8 mouse cellular contexts compared by ENCODE assay signal in genomic region chr3:81039131-81039653, GRCm38 (mm10). TPM values are rescaled to one million over a fixed set of nuclear protein-coding genes. Genes with fewer than 3 reads are reported as not detected.
DNase-seq lines count a peak whose midpoint lies in the region; ATAC-seq and TF ChIP-seq lines count a peak whose summit lies in the region.

No protein-coding gene starts in this region.

- H3K9ac ChIP-seq in heart, embryonic 14.5 days (ENCODE audit: low read length) = no peak overlapping the region
- no peak overlapping the region for H3K9ac ChIP-seq in midbrain, embryonic 16.5 days (ENCODE audit: low read depth, low read length)

- peak; percentile 72 for TF ChIP-seq CTCF in E14TG2a.4 (conservative IDR thresholded peaks at IDR 0.05; ENCODE audit: low read length)

- H3K4me1 ChIP-seq in E14TG2a.4 (replicated peaks; ENCODE audit: low read depth, low read length) = peaks cover 71% of the 10 kb centered on the region
- H3K4me1 ChIP-seq in heart, embryonic 14.5 days (ENCODE audit: control insufficient read depth in 2 of 2, insufficient read depth in 2 of 2, low read length in 2 of 2) = peaks cover 3 to 5% of the 10 kb centered on the region in 2 experiments; a peak in 2 of 4 replicates
- H3K4me1 ChIP-seq in midbrain, embryonic 16.5 days (ENCODE audit: control insufficient read depth, insufficient read depth, low read length) = peaks cover 10% of the 10 kb centered on the region

- peak overlapping the region; percentile 91 for H3K4me3 ChIP-seq in E14TG2a.4 (replicated peaks; ENCODE audit: low read length)
- H3K4me3 ChIP-seq in heart, embryonic 14.5 days (ENCODE audit: control insufficient read depth in 1 of 2, insufficient read depth in 1 of 2, low read depth in 1 of 2, low read length in 2 of 2) = no peak overlapping the region
- H3K4me3 ChIP-seq in midbrain, embryonic 16.5 days (ENCODE audit: low read depth, low read length) = no peak overlapping the region

- H3K27me3 ChIP-seq in E14TG2a.4 (ENCODE audit: insufficient read depth, low read length) = no peaks in the 10 kb centered on the region
- no peaks in the 10 kb centered on the region for H3K27me3 ChIP-seq in heart, embryonic 14.5 days (ENCODE audit: control insufficient read depth, insufficient read depth, low read length)
- H3K27me3 ChIP-seq in midbrain, embryonic 16.5 days (ENCODE audit: control insufficient read depth, insufficient read depth, low read depth, low read length) = no peaks in the 10 kb centered on the region

- peaks cover 19% of the 10 kb centered on the region for H3K36me3 ChIP-seq in E14TG2a.4 (ENCODE audit: insufficient read depth, low read length)
- H3K36me3 ChIP-seq in heart, embryonic 14.5 days (ENCODE audit: control insufficient read depth, insufficient read depth, low read length) = no peaks in the 10 kb centered on the region
- no peaks in the 10 kb centered on the region for H3K36me3 ChIP-seq in midbrain, embryonic 16.5 days (ENCODE audit: control insufficient read depth, insufficient read depth, low read length)

- H3K9me3 ChIP-seq in E14TG2a.4 (ENCODE audit: low read length) = no peaks in the 10 kb centered on the region
- H3K9me3 ChIP-seq in heart, embryonic 14.5 days (ENCODE audit: control insufficient read depth, low read length) = no peaks in the 10 kb centered on the region
- H3K9me3 ChIP-seq in midbrain, embryonic 16.5 days (replicated peaks; ENCODE audit: control insufficient read depth, low read length, poor library complexity, severe bottlenecking) = no peaks in the 10 kb centered on the region

- DNase-seq in cerebellum, adult 11-12 months = no peak
- peak; percentile 52 for DNase-seq in embryo, embryonic 9.5 days (ENCODE audit: extremely low spot score)
- DNase-seq in layer of hippocampus, postnatal 10 days (ENCODE audit: low spot score in 2 of 2) = peak; percentile 18 to 30
- peak; percentile 71 for DNase-seq in telencephalon, adult 2 months (ENCODE audit: low read depth, low spot score)

- peak overlapping the region; percentile 5; the same call in 1 of the 2 replicates for H3K4me2 ChIP-seq in heart, embryonic 14.5 days (ENCODE audit: low read length)
- peak overlapping the region; percentile 38 for H3K4me2 ChIP-seq in midbrain, embryonic 16.5 days (ENCODE audit: low read length)

- WGBS in heart, embryonic 14.5 days = 21% methylated on average over 2 of the region's 2 CpGs
- 62% methylated on average over 2 of the region's 2 CpGs for WGBS in midbrain, embryonic 16.5 days

- H3K27ac ChIP-seq in heart, embryonic 14.5 days (replicated peaks in 1 of 2; ENCODE audit: control insufficient read depth in 1 of 2, insufficient read depth in 1 of 2, low read depth in 2 of 2, low read length in 2 of 2) = no peak overlapping the region
- H3K27ac ChIP-seq in midbrain, embryonic 16.5 days (ENCODE audit: low read length) = no peak overlapping the region

- peak; percentile 28; the same call in 1 of the 2 replicates for ATAC-seq in cerebellum, adult (ENCODE audit: insufficient number of reproducible peaks, low FRiP score, low TSS enrichment)
- ATAC-seq in heart, embryonic 14.5 days (ENCODE audit: insufficient number of reproducible peaks, insufficient read depth, low FRiP score, low read depth) = 0 out of 2 replicates have a peak, but pooled peaks have one; percentile 42
- ATAC-seq in midbrain, embryonic 16.5 days = no peak

RNA-seq across cellular contexts. Expression of gene Pdgfc, which starts 3.0 kb away (rescaled TPM):
- polyA plus RNA-seq in heart, embryonic 14.5 days (2014; fragmentation: Nextera tagmentation; extraction: Ambion mirVana) = 2.9 and 4.1 TPM in 2 replicates
- total RNA-seq in layer of hippocampus, postnatal 10 days (2021) = 1 to 10 TPM; 5.5 to 5.6 TPM
- polyA plus RNA-seq in midbrain, embryonic 16.5 days (2015; fragmentation: Nextera tagmentation; extraction: Ambion mirVana) = 3.7 and 3.9 TPM in 2 replicates
